Mouse (Mus musculus): Measurements from ENCODE around the gene Cnr2.

Cnr2 gene

GRCm38 (mm10) chr4:135904810-135905209 lies 9.6 kb downstream of the Cnr2 start:
- WGBS = 75% methylated on average over 1 of the region's 1 CpGs

GRCm38 (mm10) chr4:135906633-135907032 lies 11.4 kb downstream of the Cnr2 start:
- WGBS = 84% methylated on average over 3 of the region's 3 CpGs

GRCm38 (mm10) chr4:135909326-135910066 lies 14.3 kb downstream of the Cnr2 start:
- WGBS = 75% methylated on average over 13 of the region's 13 CpGs

GRCm38 (mm10) chr4:135911531-135911930 lies 16.3 kb downstream of the Cnr2 start:
- WGBS = 68% methylated on average over 7 of the region's 7 CpGs

- 49% methylated on average over 3 of the region's 3 CpGs for WGBS
Measured at GRCm38 (mm10) chr4:135912164-135912563, 17.0 kb downstream of the Cnr2 start.

GRCm38 (mm10) chr4:135912835-135913234 lies 17.6 kb downstream of the Cnr2 start:
- 59% methylated on average over 3 of the region's 3 CpGs for WGBS

- 78% methylated on average over 4 of the region's 4 CpGs for WGBS
Measured at GRCm38 (mm10) chr4:135913433-135913832, 18.2 kb downstream of the Cnr2 start.

GRCm38 (mm10) chr4:135918635-135919279 lies 23.6 kb downstream of the Cnr2 start:
- WGBS = 80% methylated on average over 13 of the region's 13 CpGs

GRCm38 (mm10) chr4:135919280-135919639 lies 24.1 kb downstream of the Cnr2 start:
- WGBS = 90% methylated on average over 3 of the region's 3 CpGs

- under 1% methylated on average over 60 of the region's 60 CpGs for WGBS
Measured at GRCm38 (mm10) chr4:135920304-135921241, 25.4 kb downstream of the Cnr2 start, which contains the start of gene Fuca1. Gene Fuca1, plus strand, starts transcription at chr4:135920735.

- 7% methylated on average over 26 of the region's 26 CpGs for WGBS
Measured at GRCm38 (mm10) chr4:135921257-135922120, 26.3 kb downstream of the Cnr2 start.

- WGBS = 98% methylated on average over 1 of the region's 1 CpGs
Measured at GRCm38 (mm10) chr4:135922190-135922589, 27.0 kb downstream of the Cnr2 start.

GRCm38 (mm10) chr4:135924418-135924817 lies 29.2 kb downstream of the Cnr2 start:
- 91% methylated on average over 2 of the region's 2 CpGs for WGBS

GRCm38 (mm10) chr4:135925341-135925740 lies 30.1 kb downstream of the Cnr2 start:
- 82% methylated on average over 5 of the region's 5 CpGs for WGBS

- 94% methylated on average over 10 of the region's 10 CpGs for WGBS
Measured at GRCm38 (mm10) chr4:135926195-135926808, 31.1 kb downstream of the Cnr2 start.

- WGBS = 98% methylated on average over 3 of the region's 3 CpGs
Measured at GRCm38 (mm10) chr4:135926861-135927260, 31.7 kb downstream of the Cnr2 start.

- 90% methylated on average over 9 of the region's 9 CpGs for WGBS
Measured at GRCm38 (mm10) chr4:135928376-135928775, 33.2 kb downstream of the Cnr2 start.

- 95% methylated on average over 5 of the region's 5 CpGs for WGBS
Measured at GRCm38 (mm10) chr4:135929405-135929804, 34.2 kb downstream of the Cnr2 start.

- 97% methylated on average over 9 of the region's 9 CpGs for WGBS
Measured at GRCm38 (mm10) chr4:135929828-135930227, 34.6 kb downstream of the Cnr2 start.

- whole genome bisulfite sequencing = 98% methylated on average over 8 of the region's 8 CpGs
Measured at GRCm38 (mm10) chr4:135930239-135930638, 35.0 kb downstream of the Cnr2 start.

- WGBS = 71% methylated on average over 5 of the region's 5 CpGs
Measured at GRCm38 (mm10) chr4:135931832-135932231, 36.6 kb downstream of the Cnr2 start.
